ENCODE assay signal across 8 mouse cellular contexts in the genomic region with DNA sequence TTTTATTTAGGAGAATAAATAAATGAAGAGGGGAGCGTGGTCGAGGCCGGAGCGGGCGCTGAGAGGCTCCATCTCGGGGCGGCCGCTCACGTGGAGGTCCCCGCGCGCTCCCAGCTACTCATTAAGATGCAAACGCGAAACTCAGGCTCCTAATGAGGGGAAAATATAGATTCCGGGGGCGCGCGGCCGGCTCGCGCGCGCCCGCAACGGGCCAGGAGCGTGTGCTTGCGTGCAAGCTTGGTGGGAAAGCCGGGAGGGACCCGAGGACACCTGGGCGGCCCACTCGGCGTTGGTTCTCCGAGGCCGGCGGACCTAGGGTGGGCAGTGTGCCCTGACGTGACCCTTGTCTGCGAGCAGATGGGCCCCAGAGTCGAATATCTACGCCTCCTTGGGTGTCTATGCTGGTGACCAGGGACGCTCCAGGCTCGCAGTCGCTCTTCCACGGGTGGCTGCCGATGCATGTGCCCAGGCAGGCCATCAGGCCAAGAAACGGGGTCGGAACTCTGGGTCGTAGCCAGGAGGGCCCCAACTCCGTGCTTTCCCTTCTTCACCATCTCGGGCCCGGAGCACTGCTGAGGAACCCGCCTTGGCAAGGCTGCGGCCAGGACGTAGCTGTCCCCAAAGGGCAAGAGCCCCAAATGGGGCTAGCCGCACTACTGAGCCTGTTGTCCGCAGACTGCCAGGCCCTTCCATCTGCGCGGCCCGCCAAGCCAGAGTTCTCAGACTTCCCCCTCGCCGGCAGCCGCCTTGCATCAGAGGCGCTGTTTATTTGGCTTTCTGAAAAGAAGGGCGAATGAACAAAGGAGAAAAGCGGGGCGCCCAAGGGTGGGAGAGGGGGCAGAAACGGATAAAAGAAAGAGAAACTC. TPM values are rescaled to one million over a fixed set of nuclear protein-coding genes. Genes with fewer than 3 reads are reported as not detected.
DNase-seq lines count a peak whose midpoint lies in the region; ATAC-seq and TF ChIP-seq lines count a peak whose summit lies in the region.

No protein-coding gene starts in this region.

- WGBS in forebrain, embryonic 14.5 days = under 1% methylated on average over 66 of the region's 66 CpGs
- 2% methylated on average over 66 of the region's 66 CpGs for WGBS in heart, postnatal 0 days
- WGBS in lung, adult 2 months = 1% methylated on average over 66 of the region's 66 CpGs
- WGBS in neural tube, embryonic 15.5 days = under 1% methylated on average over 66 of the region's 66 CpGs

- in situ Hi-C loops in CH12.LX (cut with MboI; ENCODE audit: low pct_ligation_motif_present, low pct_unique_long_range_greater_than_20kb, low sequenced_read_pairs) = loop anchor here (5.0 to 25.0 kb wide), 2 partner anchors 321 to 466 kb away; no protein-coding TSS in a partner anchor

- peak; percentile 38; the same call in 1 of the 2 replicates for TF ChIP-seq POLR2A in CH12.LX (IDR thresholded peaks at IDR 0.05; ENCODE audit: low read depth, low read length)
- TF ChIP-seq POLR2A in lung, adult 2 months (IDR thresholded peaks at IDR 0.05; ENCODE audit: borderline replicate concordance, extremely low read depth, low read depth, low read length) = peak; percentile 49; the same call in 1 of the 2 replicates

- TF ChIP-seq RAD21 in CH12.LX (IDR thresholded peaks at IDR 0.05; ENCODE audit: low read depth, low read length) = peak; percentile 0

- H3K9ac ChIP-seq in CH12.LX (ENCODE audit: insufficient read depth, low read depth) = peak overlapping the region; percentile 35
- H3K9ac ChIP-seq in forebrain, embryonic 14.5 days (ENCODE audit: low read length) = peak overlapping the region; percentile 71
- peak overlapping the region; percentile 47 for H3K9ac ChIP-seq in heart, postnatal 0 days (replicated peaks; ENCODE audit: low read depth, low read length)
- H3K9ac ChIP-seq in neural tube, embryonic 15.5 days (replicated peaks) = peak overlapping the region; percentile 49

- dilution Hi-C loops in CH12.LX (cut with MboI; ENCODE audit: extremely low pct_ligation_motif_present, extremely low pct_unique_long_range_greater_than_20kb, low sequenced_read_pairs) = no loop called here

- peak overlapping the region; percentile 28 to 49 (median 43) for H3K4me3 ChIP-seq in CH12.LX (replicated peaks in 1 of 3; ENCODE audit: low read depth in 2 of 3, low read length in 2 of 3, poor library complexity in 1 of 3)
- H3K4me3 ChIP-seq in forebrain, embryonic 14.5 days (ENCODE audit: low read depth, low read length) = peak overlapping the region; percentile 97
- H3K4me3 ChIP-seq in heart, postnatal 0 days (ENCODE audit: low read depth, low read length) = peak overlapping the region; percentile 73
- H3K4me3 ChIP-seq in lung, adult 2 months (replicated peaks; ENCODE audit: extremely low read depth, low read depth, low read length) = peak overlapping the region; percentile 84
- H3K4me3 ChIP-seq in neural tube, embryonic 15.5 days (replicated peaks) = peak overlapping the region; percentile 90

- H3K27me3 ChIP-seq in CH12.LX (replicated peaks) = no peaks in the 10 kb centered on the region
- H3K27me3 ChIP-seq in forebrain, embryonic 14.5 days (replicated peaks; ENCODE audit: control insufficient read depth, insufficient read depth, low read length) = peaks cover under 1% of the 10 kb centered on the region; the same call in 1 of the 2 replicates
- H3K27me3 ChIP-seq in heart, postnatal 0 days (ENCODE audit: control insufficient read depth, insufficient read depth, low read length) = peaks cover 75% of the 10 kb centered on the region
- peaks cover 8% of the 10 kb centered on the region for H3K27me3 ChIP-seq in neural tube, embryonic 15.5 days (replicated peaks)

- H3K36me3 ChIP-seq in CH12.LX (replicated peaks in 1 of 2; ENCODE audit: control insufficient read depth in 1 of 2, insufficient read depth in 1 of 2, low read length in 1 of 2) = peaks cover 0 to 8% of the 10 kb centered on the region in 2 experiments
- H3K36me3 ChIP-seq in forebrain, embryonic 14.5 days (ENCODE audit: control insufficient read depth, insufficient read depth, low read length) = peaks cover 4% of the 10 kb centered on the region; the same call in 1 of the 2 replicates
- H3K36me3 ChIP-seq in heart, postnatal 0 days (replicated peaks; ENCODE audit: control insufficient read depth, insufficient read depth, low read length) = no peaks in the 10 kb centered on the region
- H3K36me3 ChIP-seq in neural tube, embryonic 15.5 days = no peaks in the 10 kb centered on the region

- ATAC-seq in forebrain, embryonic 14.5 days = peak; percentile 25
- ATAC-seq in heart, postnatal 0 days (ENCODE audit: insufficient read depth, low read depth) = no peak
- ATAC-seq in neural tube, embryonic 15.5 days (ENCODE audit: low FRiP score) = peak; percentile 56

- peak overlapping the region; percentile 48 for H3K4me2 ChIP-seq in CH12.LX (ENCODE audit: insufficient read depth, low read depth, poor library complexity, severe bottlenecking)
- peak overlapping the region; percentile 91 for H3K4me2 ChIP-seq in forebrain, embryonic 14.5 days (ENCODE audit: low read length)
- H3K4me2 ChIP-seq in heart, postnatal 0 days (ENCODE audit: low read depth, low read length) = peak overlapping the region; percentile 78
- peak overlapping the region; percentile 95 for H3K4me2 ChIP-seq in neural tube, embryonic 15.5 days

- H3K4me1 ChIP-seq in CH12.LX (ENCODE audit: control insufficient read depth in 1 of 2, insufficient read depth in 2 of 2) = peaks cover 9 to 50% of the 10 kb centered on the region in 2 experiments; a peak in 3 of 4 replicates
- H3K4me1 ChIP-seq in forebrain, embryonic 14.5 days (ENCODE audit: control insufficient read depth, insufficient read depth, low read length) = peaks cover 40% of the 10 kb centered on the region
- H3K4me1 ChIP-seq in heart, postnatal 0 days (ENCODE audit: control insufficient read depth, insufficient read depth) = peaks cover 21% of the 10 kb centered on the region; the same call in 1 of the 2 replicates
- H3K4me1 ChIP-seq in lung, adult 2 months (ENCODE audit: control insufficient read depth, insufficient read depth, low read length) = peaks cover 24% of the 10 kb centered on the region
- H3K4me1 ChIP-seq in neural tube, embryonic 15.5 days = peaks cover 58% of the 10 kb centered on the region

- no peaks in the 10 kb centered on the region for H3K9me3 ChIP-seq in CH12.LX (replicated peaks; ENCODE audit: low read length)
- H3K9me3 ChIP-seq in forebrain, embryonic 14.5 days (replicated peaks; ENCODE audit: control insufficient read depth, low read length) = no peaks in the 10 kb centered on the region
- H3K9me3 ChIP-seq in heart, postnatal 0 days (replicated peaks; ENCODE audit: control insufficient read depth, low read length) = no peaks in the 10 kb centered on the region
- H3K9me3 ChIP-seq in neural tube, embryonic 15.5 days (replicated peaks) = no peaks in the 10 kb centered on the region

- DNase-seq in CH12.LX (ENCODE audit: extremely low read depth) = peak; percentile 78
- peak; percentile 58 for DNase-seq in c-Kit-positive CD71-positive TER-119-positive erythroid progenitor cells, embryonic 14.5 days (ENCODE audit: low spot score)
- DNase-seq in forebrain, embryonic 14.5 days (ENCODE audit: low spot score) = peak; percentile 81
- peak; percentile 13 for DNase-seq in heart, postnatal 0 days (ENCODE audit: low spot score)
- DNase-seq in kidney, postnatal 4 days = peak; percentile 81 to 87
- DNase-seq in lung, adult 2 months = peak; percentile 77
- DNase-seq in thymus, adult 18-20 months = peak; percentile 56

- TF ChIP-seq CTCF in CH12.LX (conservative IDR thresholded peaks at IDR 0.05 in 1 of 2, IDR thresholded peaks at IDR 0.05 in 1 of 2; ENCODE audit: low read depth in 2 of 2, low read length in 2 of 2) = no peak
- TF ChIP-seq CTCF in heart, postnatal 0 days (IDR thresholded peaks at IDR 0.05; ENCODE audit: low read depth) = no peak
- no peak for TF ChIP-seq CTCF in lung, adult 2 months (IDR thresholded peaks at IDR 0.05; ENCODE audit: insufficient read depth, low read length)

- H3K79me2 ChIP-seq in CH12.LX (replicated peaks; ENCODE audit: control insufficient read depth, extremely low read depth, insufficient read depth, poor library complexity, severe bottlenecking) = peaks cover 13% of the 10 kb centered on the region; the same call in 1 of the 2 replicates

- peak; percentile 11; the same call in 1 of the 2 replicates for TF ChIP-seq EP300 in CH12.LX (IDR thresholded peaks at IDR 0.05; ENCODE audit: low read length)
- TF ChIP-seq EP300 in heart, postnatal 0 days (IDR thresholded peaks at IDR 0.05; ENCODE audit: low read depth) = no peak

- H3K27ac ChIP-seq in CH12.LX (ENCODE audit: insufficient read depth, low read depth) = peak overlapping the region; percentile 87
- peak overlapping the region; percentile 87 for H3K27ac ChIP-seq in forebrain, embryonic 14.5 days (ENCODE audit: low read depth, low read length)
- H3K27ac ChIP-seq in heart, postnatal 0 days (ENCODE audit: low read depth) = peak overlapping the region; percentile 76
- H3K27ac ChIP-seq in neural tube, embryonic 15.5 days (replicated peaks) = peak overlapping the region; percentile 90

TF ChIP-seq in CH12.LX, 34 proteins besides CTCF, POLR2A, EP300 and RAD21 (continues in another document):
- no peak; the same call in 1 of the 2 replicates for TF ChIP-seq RCOR1 (conservative IDR thresholded peaks at IDR 0.05; ENCODE audit: low read depth, low read length)
- peak; percentile 66 for TF ChIP-seq NELFE (IDR thresholded peaks at IDR 0.05; ENCODE audit: low read depth, low read length)
- TF ChIP-seq MAFK (IDR thresholded peaks at IDR 0.05; ENCODE audit: insufficient replicate concordance, low read length) = peak; percentile 51; the same call in 1 of the 2 replicates
- TF ChIP-seq ZMIZ1 (IDR thresholded peaks at IDR 0.05; ENCODE audit: low read depth, low read length) = no peak; the same call in 1 of the 2 replicates
- TF ChIP-seq HCFC1 (IDR thresholded peaks at IDR 0.05; ENCODE audit: low read depth, low read length) = no peak; the same call in 1 of the 2 replicates
- peak; percentile 82; the same call in 1 of the 2 replicates for TF ChIP-seq MAZ (IDR thresholded peaks at IDR 0.05; ENCODE audit: low read depth, low read length)
- no peak for TF ChIP-seq SMC3 (IDR thresholded peaks at IDR 0.05; ENCODE audit: low read depth, low read length)
- peak; percentile 34 for TF ChIP-seq SIN3A (IDR thresholded peaks at IDR 0.05; ENCODE audit: low read length)
- no peak for TF ChIP-seq USF2 (conservative IDR thresholded peaks at IDR 0.05; ENCODE audit: low read depth, low read length)

RNA-seq across cellular contexts. Expression of gene Tle3, which starts 1.0 kb away (rescaled TPM):
- total RNA-seq in CH12.LX (2012; rRNA removed) = 17.2 and 22.8 TPM in 2 replicates
- total RNA-seq in CH12.LX (2014; rRNA removed) = 8.1 and 8.4 TPM in 2 replicates
- polyA plus RNA-seq in CH12.LX (2012; ENCODE audit: insufficient read length, low read depth) = 26.0 and 29.1 TPM in 2 replicates
- polyA plus RNA-seq in forebrain, embryonic 14.5 days (2014; fragmentation: Nextera tagmentation; extraction: Ambion mirVana) = 28.1 and 30.1 TPM in 2 replicates
- 22.8 and 33.8 TPM in 2 replicates for total RNA-seq in heart, postnatal 0 days (2014; rRNA removed; ENCODE audit: low replicate concordance)
- polyA plus RNA-seq in heart, postnatal 0 days (2015; fragmentation: Nextera tagmentation; extraction: Ambion mirVana) = 4.5 and 4.9 TPM in 2 replicates
- polyA plus RNA-seq in lung, adult 2 months (2012; rRNA removed) = 55.1 and 59.1 TPM in 2 replicates
- 20.5 and 24.2 TPM in 2 replicates for polyA plus RNA-seq in neural tube, embryonic 15.5 days (2015; fragmentation: Nextera tagmentation; extraction: Ambion mirVana)

Comparison
In these comparisons a context has a peak if more than half of its experiments do, and no peak if none do; other contexts are left out.
1. DNase-seq: peak in every context shown above with its lines; median percentile 84 in kidney, postnatal 4 days; 81 in forebrain, embryonic 14.5 days; 78 in CH12.LX; 77 in lung, adult 2 months; 58 in c-Kit-positive CD71-positive TER-119-positive erythroid progenitor cells, embryonic 14.5 days; 56 in thymus, adult 18-20 months; 13 in heart, postnatal 0 days.
2. H3K4me3 ChIP-seq: peak in every context shown above with its lines; median percentile 97 in forebrain, embryonic 14.5 days; 90 in neural tube, embryonic 15.5 days; 84 in lung, adult 2 months; 73 in heart, postnatal 0 days; 43 in CH12.LX.